Mouse (Mus musculus): ENCODE data around the gene St3gal6. TPM values are rescaled to one million over a fixed set of nuclear protein-coding genes. Genes with fewer than 3 reads are reported as not detected.

Gene St3gal6
- polyA plus RNA-seq, 1 experiment from 2014 or later: 5.7 TPM

DNA sequence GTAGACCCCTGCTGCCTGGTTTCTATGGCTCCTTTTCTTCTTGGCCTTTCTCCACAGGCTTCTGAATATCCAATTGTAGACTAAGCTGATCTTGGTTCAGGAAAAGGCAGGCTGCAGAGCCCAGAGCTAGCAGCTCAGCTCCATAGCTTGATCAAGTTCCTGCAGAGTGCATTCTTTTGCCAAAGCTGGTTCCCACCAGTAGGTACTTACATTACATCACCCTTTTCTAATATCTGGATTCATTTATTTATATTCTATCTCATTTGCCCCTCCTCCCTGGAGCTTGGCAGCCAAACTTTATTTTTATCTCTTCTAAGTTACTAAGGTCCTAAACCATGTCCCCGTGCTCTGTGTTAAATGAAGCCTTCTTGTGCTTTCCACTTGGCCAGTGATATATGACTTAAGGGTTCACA is 24.9 kb downstream of the St3gal6 start:
- Histone ChIP-seq H3K27ac (no peak overlapping the region), H3K9ac (no peak overlapping the region), H3K27me3 (peaks cover 4% of the 10 kb centered on the region; the same call in 1 of the 2 replicates), H3K36me3 (ENCODE audit: poor library complexity, severe bottlenecking) (no peaks in the 10 kb centered on the region), H3K4me2 (no peak overlapping the region), H3K4me3 (no peak overlapping the region), H3K4me1 (peaks cover 11% of the 10 kb centered on the region; the same call in 1 of the 2 replicates), H3K9me3 (replicated peaks) (no peaks in the 10 kb centered on the region)
- peak; percentile 62 for ATAC-seq
- 37% methylated on average over 1 of the region's 1 CpGs for WGBS

DNA sequence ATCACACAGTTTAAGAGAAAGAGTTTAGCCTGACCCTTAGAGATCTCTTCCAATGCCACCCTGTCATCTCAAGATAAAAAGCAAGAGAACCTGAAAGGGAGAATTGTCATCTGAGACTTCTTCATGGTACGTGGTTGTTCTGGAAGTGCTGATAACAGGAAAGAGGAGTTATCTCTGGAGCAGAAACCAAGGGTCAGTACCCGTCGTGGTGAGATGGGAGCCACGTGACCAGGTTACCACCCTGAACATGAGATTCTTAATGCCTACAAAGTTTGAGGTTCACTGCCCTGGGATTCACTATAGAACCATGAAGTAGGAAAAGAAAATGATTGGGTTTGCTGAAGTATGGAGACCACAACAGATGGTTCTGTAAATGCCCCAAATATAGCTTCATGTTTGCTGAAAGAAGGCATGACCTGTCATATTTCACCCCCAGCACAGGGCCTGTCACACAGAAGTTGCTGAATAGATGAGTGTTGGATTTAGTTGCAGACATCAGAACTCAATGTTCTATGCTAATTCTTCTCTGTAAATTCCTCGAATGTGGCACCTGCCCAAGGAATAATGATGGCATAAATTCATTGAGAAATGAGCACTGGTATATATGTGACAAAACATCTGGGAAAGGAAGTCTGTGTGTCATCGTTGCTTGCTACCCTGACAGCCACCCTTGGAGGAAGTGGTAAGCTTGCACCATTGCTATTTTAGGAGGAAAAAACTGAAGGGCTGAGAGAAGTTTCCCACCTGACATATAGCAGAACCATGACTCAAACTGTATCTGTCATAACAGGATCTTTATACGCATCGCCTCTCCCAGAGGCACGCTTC is 25.9 kb downstream of the St3gal6 start:
- Histone ChIP-seq H3K9me3 (replicated peaks) (no peaks in the 10 kb centered on the region), H3K27me3 (peaks cover 4% of the 10 kb centered on the region; the same call in 1 of the 2 replicates), H3K4me2 (no peak overlapping the region), H3K9ac (no peak overlapping the region), H3K4me1 (peaks cover 11% of the 10 kb centered on the region; the same call in 1 of the 2 replicates), H3K27ac (no peak overlapping the region), H3K4me3 (no peak overlapping the region), H3K36me3 (ENCODE audit: poor library complexity, severe bottlenecking) (no peaks in the 10 kb centered on the region)
- WGBS: 82% methylated on average over 9 of the region's 9 CpGs
- no peak for ATAC-seq

DNA sequence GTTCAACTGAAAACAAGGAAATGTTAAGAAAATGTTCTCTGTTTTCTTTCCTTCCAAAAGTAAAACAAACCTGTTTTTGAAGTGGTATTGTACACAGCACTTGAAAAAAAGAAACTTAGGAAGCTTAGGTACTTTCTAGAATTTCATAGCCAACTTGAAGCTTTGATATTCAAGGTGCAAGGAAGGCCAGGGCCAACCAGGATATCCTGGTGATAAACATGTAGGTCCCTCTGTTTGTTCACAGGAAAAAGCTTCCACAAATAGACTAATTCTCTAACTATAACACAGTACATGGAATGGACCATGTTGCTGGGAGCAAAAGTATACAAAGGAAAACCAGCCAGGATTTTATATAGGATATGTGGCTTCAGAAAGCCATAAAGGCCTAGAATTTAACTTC is 27.3 kb downstream of the St3gal6 start:
- peaks cover 8% of the 10 kb centered on the region; the same call in 1 of the 2 replicates for H3K4me1 ChIP-seq
- no peaks in the 10 kb centered on the region for H3K36me3 ChIP-seq (ENCODE audit: poor library complexity, severe bottlenecking)
- no peak overlapping the region for H3K27ac ChIP-seq
- no peak overlapping the region for H3K4me3 ChIP-seq
- H3K27me3 ChIP-seq: peaks cover 4% of the 10 kb centered on the region; the same call in 1 of the 2 replicates
- no peaks in the 10 kb centered on the region for H3K9me3 ChIP-seq (replicated peaks)
- H3K4me2 ChIP-seq: no peak overlapping the region
- ATAC-seq: no peak
- H3K9ac ChIP-seq: no peak overlapping the region

DNA sequence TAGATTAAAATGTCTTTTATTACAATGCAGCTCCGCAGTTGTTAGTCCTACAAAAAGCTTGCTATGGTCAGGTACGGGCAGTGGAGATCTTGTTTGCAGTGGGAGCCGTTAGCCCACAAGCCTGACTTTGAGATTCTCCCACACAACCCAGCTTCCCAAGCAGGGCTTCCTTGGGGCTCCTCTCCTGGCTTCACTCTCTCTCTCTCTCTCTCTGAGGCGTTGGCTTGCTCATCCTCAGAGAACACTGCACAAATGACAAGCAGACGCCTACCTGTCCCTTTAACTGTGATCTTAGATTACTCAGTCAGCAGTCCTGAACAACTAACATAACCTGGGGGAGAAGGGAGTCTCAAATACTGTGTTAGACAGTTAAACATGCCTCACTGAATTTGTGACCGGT is 36.2 kb downstream of the St3gal6 start:
- no peaks in the 10 kb centered on the region for H3K9me3 ChIP-seq (replicated peaks)
- 96% methylated on average over 6 of the region's 6 CpGs for WGBS

DNA sequence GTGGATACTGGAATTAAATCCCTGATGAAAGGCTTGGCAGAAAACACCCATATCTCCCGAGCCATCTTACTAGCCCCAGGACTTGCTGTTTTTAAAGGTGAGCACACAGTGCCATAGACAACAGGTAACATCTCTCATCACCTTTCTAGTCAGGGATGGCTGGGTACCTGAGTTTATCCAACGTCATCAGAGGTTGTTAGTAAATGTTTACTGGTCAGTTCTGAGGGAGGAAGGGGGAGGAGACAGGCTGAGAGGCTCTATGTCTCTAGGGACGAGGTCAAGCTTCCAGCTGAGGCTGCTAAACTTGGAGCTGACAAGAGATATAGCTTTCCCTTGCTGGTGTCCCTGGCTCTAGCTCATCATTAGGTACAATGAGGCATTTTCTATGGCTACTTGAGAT is 41.7 kb downstream of the St3gal6 start:
- Histone ChIP-seq H3K36me3 (ENCODE audit: poor library complexity, severe bottlenecking) (no peaks in the 10 kb centered on the region), H3K9ac (no peak overlapping the region), H3K27me3 (no peaks in the 10 kb centered on the region), H3K9me3 (replicated peaks) (peaks cover 7% of the 10 kb centered on the region; the same call in 1 of the 2 replicates), H3K4me3 (no peak overlapping the region), H3K27ac (no peak overlapping the region), H3K4me1 (no peaks in the 10 kb centered on the region), H3K4me2 (no peak overlapping the region)
- WGBS: 71% methylated on average over 3 of the region's 3 CpGs
- no peak for ATAC-seq

More for the DNA sequence above, 36.2 kb downstream of the St3gal6 start:
- Histone ChIP-seq H3K4me2 (no peak overlapping the region), H3K9ac (no peak overlapping the region), H3K4me1 (no peaks in the 10 kb centered on the region), H3K4me3 (no peak overlapping the region), H3K27me3 (no peaks in the 10 kb centered on the region), H3K27ac (no peak overlapping the region), H3K36me3 (ENCODE audit: poor library complexity, severe bottlenecking) (no peaks in the 10 kb centered on the region)
- no peak for ATAC-seq

DNA sequence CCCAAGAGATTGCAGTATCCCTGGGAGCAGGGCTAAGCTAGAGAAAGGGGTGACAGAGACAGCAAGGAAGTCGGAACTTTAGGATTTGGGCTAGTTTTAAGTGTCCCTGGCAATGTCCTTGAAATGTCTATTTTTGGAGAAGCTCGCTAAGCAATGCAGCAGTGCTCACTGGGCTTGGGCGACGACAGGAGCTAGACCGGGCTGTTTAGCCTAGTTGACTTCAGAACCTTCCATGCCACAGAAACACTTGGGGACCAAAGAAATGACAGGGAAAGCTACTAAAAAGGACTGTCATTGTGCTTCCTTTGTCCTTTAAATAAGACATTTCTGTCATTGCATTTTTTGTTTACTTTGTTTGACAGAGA is 42.2 kb downstream of the St3gal6 start:
- Histone ChIP-seq H3K4me3 (no peak overlapping the region), H3K36me3 (ENCODE audit: poor library complexity, severe bottlenecking) (no peaks in the 10 kb centered on the region), H3K4me2 (no peak overlapping the region), H3K27me3 (no peaks in the 10 kb centered on the region), H3K27ac (no peak overlapping the region), H3K9me3 (replicated peaks) (peaks cover 8% of the 10 kb centered on the region; the same call in 1 of the 2 replicates), H3K9ac (no peak overlapping the region), H3K4me1 (no peaks in the 10 kb centered on the region)
- ATAC-seq: no peak
- 90% methylated on average over 5 of the region's 5 CpGs for WGBS

DNA sequence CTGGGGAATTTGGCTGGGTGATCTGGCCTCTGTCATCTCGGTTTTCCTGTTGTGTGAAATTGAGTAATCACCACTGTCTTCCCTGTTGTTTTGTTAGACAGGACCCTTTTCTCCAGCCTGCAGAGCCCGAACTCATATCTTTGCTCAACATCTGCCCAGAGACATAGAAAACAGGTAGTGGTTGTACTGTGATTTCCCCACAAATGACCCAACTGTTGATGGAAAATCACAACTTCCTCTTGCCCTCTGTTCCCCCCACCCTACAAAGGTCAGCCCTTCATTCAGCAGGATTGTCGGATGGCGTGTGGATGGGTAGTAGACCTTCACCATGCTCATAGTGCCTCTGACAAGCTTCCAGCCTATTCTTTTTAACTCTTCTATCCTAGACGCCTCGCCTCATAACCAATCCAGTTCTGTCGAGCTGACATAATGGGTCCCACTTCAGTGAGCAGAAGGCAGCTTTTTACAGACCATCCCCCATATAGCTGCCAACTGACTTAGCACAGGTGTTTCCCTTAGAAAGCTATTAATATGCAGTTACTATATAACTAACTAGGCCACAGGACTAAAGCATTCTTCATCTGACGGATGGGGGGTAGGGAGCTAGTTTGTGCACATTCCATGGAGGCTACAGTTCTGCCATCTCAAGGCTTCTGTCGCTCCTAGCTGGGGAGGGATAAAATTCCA is 42.7 kb downstream of the St3gal6 start:
- H3K4me1 ChIP-seq: no peaks in the 10 kb centered on the region
- ATAC-seq: no peak
- WGBS: 90% methylated on average over 9 of the region's 9 CpGs

DNA sequence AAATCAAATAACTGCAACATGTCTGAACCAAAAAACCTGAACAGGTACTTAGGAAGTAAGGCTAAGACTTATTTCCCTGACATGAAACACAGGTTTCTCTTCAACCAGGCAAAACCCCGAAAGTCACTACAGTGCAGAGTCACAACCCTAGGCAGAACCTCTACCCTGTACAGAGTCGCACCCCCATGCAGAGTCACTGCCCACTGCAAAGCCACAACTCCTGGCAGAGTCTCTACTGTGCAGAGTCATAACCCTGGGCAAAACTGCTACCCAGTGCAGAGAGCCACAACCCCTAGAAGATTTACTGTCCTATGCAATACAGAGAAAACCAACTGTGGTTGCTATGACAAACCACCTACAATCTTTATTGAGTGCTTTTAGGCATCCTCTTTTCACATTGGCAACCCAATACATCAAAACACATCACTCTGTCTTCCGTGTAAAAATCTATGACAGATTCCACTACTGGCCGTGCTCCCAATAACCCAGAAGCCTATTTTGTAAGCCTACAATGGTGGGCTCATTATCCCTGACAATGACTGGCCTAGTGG is 44.1 kb downstream of the St3gal6 start:
- WGBS: 88% methylated on average over 4 of the region's 4 CpGs
- ATAC-seq: no peak
- H3K27me3 ChIP-seq: no peaks in the 10 kb centered on the region
- no peak overlapping the region for H3K4me3 ChIP-seq
- no peaks in the 10 kb centered on the region for H3K36me3 ChIP-seq (ENCODE audit: poor library complexity, severe bottlenecking)
- no peak overlapping the region for H3K27ac ChIP-seq
- H3K4me1 ChIP-seq: no peaks in the 10 kb centered on the region
- H3K4me2 ChIP-seq: no peak overlapping the region
- H3K9ac ChIP-seq: no peak overlapping the region
- peaks cover 8% of the 10 kb centered on the region; the same call in 1 of the 2 replicates for H3K9me3 ChIP-seq (replicated peaks)

More for the DNA sequence above, 42.7 kb downstream of the St3gal6 start:
- no peak overlapping the region for H3K4me2 ChIP-seq
- no peak overlapping the region for H3K4me3 ChIP-seq
- no peak overlapping the region for H3K9ac ChIP-seq
- peaks cover 8% of the 10 kb centered on the region; the same call in 1 of the 2 replicates for H3K9me3 ChIP-seq (replicated peaks)
- no peaks in the 10 kb centered on the region for H3K36me3 ChIP-seq (ENCODE audit: poor library complexity, severe bottlenecking)
- no peaks in the 10 kb centered on the region for H3K27me3 ChIP-seq
- no peak overlapping the region for H3K27ac ChIP-seq

DNA sequence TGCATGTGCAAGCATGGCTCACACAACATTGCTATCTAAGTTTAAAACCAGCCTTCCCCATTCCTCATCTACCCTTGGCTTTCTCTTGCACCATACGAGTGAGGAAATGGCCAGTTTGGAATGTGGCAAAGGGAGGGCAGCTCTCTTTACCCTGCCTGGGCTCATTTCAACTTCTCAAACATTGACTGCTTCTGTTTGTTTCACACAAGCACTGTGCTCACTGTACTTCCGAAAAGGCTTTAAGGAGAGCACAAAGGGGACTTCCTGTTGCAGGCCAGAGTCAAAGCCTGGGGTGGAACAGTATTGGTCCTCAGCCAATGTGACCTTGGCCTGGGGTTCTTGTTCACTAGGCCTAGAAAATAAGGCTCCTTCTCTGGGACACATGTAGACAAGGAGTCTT is 47.7 kb downstream of the St3gal6 start:
- Histone ChIP-seq H3K9ac (no peak overlapping the region), H3K27me3 (no peaks in the 10 kb centered on the region), H3K9me3 (replicated peaks) (peaks cover 8% of the 10 kb centered on the region; the same call in 1 of the 2 replicates), H3K4me3 (no peak overlapping the region), H3K4me2 (no peak overlapping the region), H3K36me3 (ENCODE audit: poor library complexity, severe bottlenecking) (0 out of 2 replicates have a peak, but pooled peaks cover 5% of the 10 kb centered on the region), H3K27ac (no peak overlapping the region), H3K4me1 (no peaks in the 10 kb centered on the region)
- 84% methylated on average over 2 of the region's 2 CpGs for WGBS
- no peak for ATAC-seq

DNA sequence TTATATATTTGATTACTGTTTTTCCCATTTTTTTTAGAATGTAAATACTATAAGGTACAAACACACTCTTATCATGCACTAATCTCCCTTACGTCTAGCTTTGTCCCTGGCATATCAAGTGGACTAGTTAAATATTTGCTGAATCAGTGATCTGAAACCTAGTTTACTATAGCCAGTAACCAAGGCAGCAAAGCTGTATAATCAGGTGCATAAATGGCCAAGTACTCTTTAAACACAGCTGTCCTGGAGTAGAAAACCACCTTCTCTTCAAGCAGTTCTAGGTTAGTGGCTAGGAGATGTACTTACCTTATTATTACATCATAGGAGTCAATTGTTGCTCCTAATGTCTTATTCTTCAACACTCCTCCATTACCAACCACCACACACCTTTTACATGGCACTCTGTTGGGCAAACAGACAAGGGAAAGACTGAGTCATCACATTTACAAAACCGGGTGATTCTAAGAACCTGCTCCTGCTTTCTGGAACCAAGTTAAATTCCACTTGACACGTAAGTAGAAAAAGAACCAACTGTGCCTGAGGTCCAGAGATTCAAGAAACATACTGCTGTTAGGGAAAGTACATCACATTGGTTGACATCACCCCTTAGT is 48.4 kb downstream of the St3gal6 start:
- no peak overlapping the region for H3K4me2 ChIP-seq
- peaks cover 8% of the 10 kb centered on the region; the same call in 1 of the 2 replicates for H3K9me3 ChIP-seq (replicated peaks)
- H3K4me1 ChIP-seq: no peaks in the 10 kb centered on the region
- 88% methylated on average over 3 of the region's 3 CpGs for WGBS
- no peak overlapping the region for H3K4me3 ChIP-seq
- 0 out of 2 replicates have a peak, but pooled peaks cover 5% of the 10 kb centered on the region for H3K36me3 ChIP-seq (ENCODE audit: poor library complexity, severe bottlenecking)
- H3K27ac ChIP-seq: no peak overlapping the region
- no peak overlapping the region for H3K9ac ChIP-seq
- no peak for ATAC-seq
- H3K27me3 ChIP-seq: no peaks in the 10 kb centered on the region

DNA sequence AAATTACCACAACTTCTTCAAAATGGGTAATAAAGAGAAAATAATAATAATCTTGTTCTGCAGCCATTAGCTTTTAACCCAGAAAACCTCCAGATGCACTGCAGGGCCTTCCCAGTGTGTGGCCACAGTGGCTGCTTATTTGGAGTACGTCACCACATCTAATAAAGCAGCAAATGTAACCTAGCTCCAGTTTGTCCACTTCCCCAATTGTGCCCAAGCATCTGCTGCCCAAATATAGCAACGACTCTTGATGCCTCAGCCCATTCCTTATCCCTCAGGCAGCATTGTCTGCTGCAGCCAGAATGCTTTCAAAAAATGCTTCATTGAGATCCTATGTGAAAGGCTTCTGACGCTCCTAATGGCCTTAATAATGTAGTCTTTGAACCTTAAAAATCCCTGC is 49.2 kb downstream of the St3gal6 start:
- no peaks in the 10 kb centered on the region for H3K4me1 ChIP-seq
- WGBS: 36% methylated on average over 3 of the region's 3 CpGs
- no peak for ATAC-seq
- no peak overlapping the region for H3K9ac ChIP-seq
- H3K4me2 ChIP-seq: no peak overlapping the region
- 0 out of 2 replicates have a peak, but pooled peaks cover 5% of the 10 kb centered on the region for H3K36me3 ChIP-seq (ENCODE audit: poor library complexity, severe bottlenecking)
- no peak overlapping the region for H3K27ac ChIP-seq
- no peak overlapping the region for H3K4me3 ChIP-seq
- peaks cover 8% of the 10 kb centered on the region; the same call in 1 of the 2 replicates for H3K9me3 ChIP-seq (replicated peaks)
- no peaks in the 10 kb centered on the region for H3K27me3 ChIP-seq

DNA sequence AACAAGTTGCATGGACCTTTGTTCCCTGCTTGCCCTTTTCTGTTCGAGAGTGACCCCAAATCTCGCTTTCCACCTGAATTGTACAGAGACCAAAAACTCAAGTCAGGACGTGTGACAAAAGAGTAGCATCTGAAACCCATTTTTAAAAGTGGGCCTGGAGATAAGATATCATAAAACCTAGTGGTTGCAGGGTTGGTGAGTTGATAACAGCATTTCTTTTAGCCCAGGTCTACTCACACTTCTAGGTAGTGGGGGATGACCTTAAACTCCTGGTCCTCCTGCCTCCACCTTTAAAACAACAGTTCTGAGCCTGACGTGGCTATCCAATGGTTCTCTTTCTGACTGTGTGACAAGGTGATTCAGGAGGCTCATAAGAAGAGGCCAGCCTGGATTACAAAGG is 53.2 kb downstream of the St3gal6 start:
- 92% methylated on average over 4 of the region's 4 CpGs for WGBS
- H3K9me3 ChIP-seq (replicated peaks): no peaks in the 10 kb centered on the region
- no peaks in the 10 kb centered on the region for H3K27me3 ChIP-seq
- H3K9ac ChIP-seq: no peak overlapping the region
- H3K4me3 ChIP-seq: no peak overlapping the region
- H3K27ac ChIP-seq: no peak overlapping the region
- peaks cover 18% of the 10 kb centered on the region; the same call in 1 of the 2 replicates for H3K36me3 ChIP-seq (ENCODE audit: poor library complexity, severe bottlenecking)
- no peak for ATAC-seq
- H3K4me1 ChIP-seq: no peaks in the 10 kb centered on the region
- H3K4me2 ChIP-seq: no peak overlapping the region

All from forebrain, embryonic 13.5 days (tissue).